Mouse (Mus musculus) C2C12 (cell line): ENCODE measurements at regions not wholly inside any gene's neighbourhood (a gene's known extent, or its start where the extent isn't known, plus 50 kb on each side); places are given as distances from the start of the nearest gene placed in this dataset.
A peak's percentile ranks its signal among the peaks of the same experiment; 100 is the strongest.

Experiments
- H3K27me3 ChIP-seq: one replicate; pipeline ENCODE4 v1.6.1; 2011; ENCODE audit not compliant: control insufficient read depth, insufficient read depth, insufficient read length
- H3K36me3 ChIP-seq: one replicate; pipeline ENCODE4 v1.6.1; 2011; ENCODE audit not compliant: control insufficient read depth, insufficient read depth
- H3K4me3 ChIP-seq: one replicate; pipeline ENCODE4 v1.5.1; 2011; ENCODE audit warnings: mild to moderate bottlenecking, control low read depth; ENCODE audit not compliant: poor library complexity, insufficient read depth, severe bottlenecking
- H3K79me2 ChIP-seq: one replicate; pipeline ENCODE4 v1.6.1; 2011; ENCODE audit not compliant: control insufficient read depth, insufficient read depth
- H3K79me3 ChIP-seq: one replicate; pipeline ENCODE4 v1.6.1; 2011; ENCODE audit warnings: low read depth, control low read depth
- H3ac ChIP-seq: one replicate; pipeline ENCODE3; 2011; ENCODE audit warnings: low read depth; ENCODE audit not compliant: control insufficient read depth, insufficient read length
- CEBPB ChIP-seq: IDR thresholded peaks from one replicate; pipeline ENCODE4 v1.6.1; 2011; ENCODE audit warnings: low read depth, mild to moderate bottlenecking, control low read depth, moderate library complexity
- CTCF ChIP-seq: IDR thresholded peaks from one replicate; pipeline ENCODE4 v1.5.1; 2011; ENCODE audit not compliant: control insufficient read depth, insufficient read depth, insufficient read length
- FOSL1 ChIP-seq: IDR thresholded peaks from one replicate; pipeline ENCODE4 v1.8.0; 2011; ENCODE audit warnings: mild to moderate bottlenecking, low read length; ENCODE audit not compliant: poor library complexity, insufficient read depth, severe bottlenecking
- MAX ChIP-seq: IDR thresholded peaks from one replicate; pipeline ENCODE4 v1.6.1; 2011; ENCODE audit warnings: mild to moderate bottlenecking, control low read depth
- MYOD1 ChIP-seq: IDR thresholded peaks from one replicate; pipeline ENCODE4 v1.6.1; 2011; ENCODE audit warnings: low read depth; ENCODE audit not compliant: control insufficient read depth, insufficient read length
- MYOG ChIP-seq: IDR thresholded peaks from one replicate; pipeline ENCODE4 v1.6.1; 2011; ENCODE audit not compliant: control insufficient read depth, insufficient read length; ENCODE audit errors: extremely low read depth
- USF1 ChIP-seq: IDR thresholded peaks from one replicate; pipeline ENCODE4 v1.6.1; 2011; ENCODE audit warnings: low read depth, mild to moderate bottlenecking, control low read depth, moderate library complexity

- H3K27me3 ChIP-seq = no peaks in the 10 kb centered on the region
- H3K79me3 ChIP-seq = no peaks in the 10 kb centered on the region
- no peak overlapping the region for H3ac ChIP-seq
- H3K79me2 ChIP-seq = no peaks in the 10 kb centered on the region
- H3K36me3 ChIP-seq = no peaks in the 10 kb centered on the region
- TF ChIP-seq FOSL1 (no peak), MYOD1 (no peak), MYOG (no peak)
- no peak overlapping the region for H3K4me3 ChIP-seq
Measured at GRCm38 (mm10) chr17:60509122-60509521, 1496.0 kb upstream of the Nudt12 start.

GRCm38 (mm10) chr17:60468901-60469300 is 1455.7 kb upstream of the Nudt12 start:
- Histone ChIP-seq H3K27me3 (no peaks in the 10 kb centered on the region), H3ac (no peak overlapping the region), H3K36me3 (no peaks in the 10 kb centered on the region), H3K79me2 (no peaks in the 10 kb centered on the region), H3K79me3 (no peaks in the 10 kb centered on the region), H3K4me3 (no peak overlapping the region)
- no peak for TF ChIP-seq CTCF
- no peak for TF ChIP-seq MAX
- TF ChIP-seq USF1 = no peak
- TF ChIP-seq MYOD1 = no peak
- no peak for TF ChIP-seq MYOG
- TF ChIP-seq FOSL1 = no peak
- TF ChIP-seq CEBPB = no peak

- Histone ChIP-seq H3K4me3 (no peak overlapping the region), H3K36me3 (no peaks in the 10 kb centered on the region), H3ac (no peak overlapping the region), H3K79me3 (no peaks in the 10 kb centered on the region), H3K27me3 (no peaks in the 10 kb centered on the region), H3K79me2 (no peaks in the 10 kb centered on the region)
- no peak for TF ChIP-seq FOSL1
- no peak for TF ChIP-seq CEBPB
- TF ChIP-seq MYOG = no peak
- no peak for TF ChIP-seq MYOD1
- TF ChIP-seq CTCF = no peak
- no peak for TF ChIP-seq MAX
- no peak for TF ChIP-seq USF1
Measured at GRCm38 (mm10) chr17:60465041-60465440, 1451.9 kb upstream of the Nudt12 start.

GRCm38 (mm10) chr17:60452861-60453260 is 1439.7 kb upstream of the Nudt12 start:
- TF ChIP-seq USF1 (no peak), CTCF (no peak), MYOD1 (no peak), FOSL1 (no peak), CEBPB (no peak), MAX (no peak), MYOG (no peak)
- Histone ChIP-seq H3K27me3 (no peaks in the 10 kb centered on the region), H3K36me3 (no peaks in the 10 kb centered on the region), H3K4me3 (no peak overlapping the region), H3K79me3 (no peaks in the 10 kb centered on the region), H3K79me2 (no peaks in the 10 kb centered on the region), H3ac (no peak overlapping the region)

GRCm38 (mm10) chr17:60423570-60423969 is 1410.4 kb upstream of the Nudt12 start:
- Histone ChIP-seq H3K79me3 (no peaks in the 10 kb centered on the region), H3K79me2 (no peaks in the 10 kb centered on the region), H3K4me3 (no peak overlapping the region), H3ac (no peak overlapping the region), H3K27me3 (no peaks in the 10 kb centered on the region), H3K36me3 (no peaks in the 10 kb centered on the region)
- no peak for TF ChIP-seq MYOD1
- no peak for TF ChIP-seq CTCF
- TF ChIP-seq MAX = peak; percentile 58
- TF ChIP-seq FOSL1 = no peak
- no peak for TF ChIP-seq CEBPB
- TF ChIP-seq MYOG = no peak
- TF ChIP-seq USF1 = no peak
